Mouse (Mus musculus): ENCODE measurements around the gene Ccdc47.
"Not testable (repeated sequence)": the region's sequence is repeated elsewhere in the genome, so short reads cannot be mapped to it uniquely, and the experiment has no call there.

Ccdc47 gene
- long read RNA-seq, experiment 1, full-length matches to known transcripts = 111 of 140 reads
- long read RNA-seq, experiment 1, partial matches to known transcripts = 20 of 140 reads
- long read RNA-seq, experiment 1, other reads (novel, unspliced or antisense) = 9 of 140 reads
- long read RNA-seq, experiment 2, full-length matches to known transcripts = 92 of 138 reads
- long read RNA-seq, experiment 2, partial matches to known transcripts = 40 of 138 reads
- long read RNA-seq, experiment 2, other reads (novel, unspliced or antisense) = 6 of 138 reads

DNA sequence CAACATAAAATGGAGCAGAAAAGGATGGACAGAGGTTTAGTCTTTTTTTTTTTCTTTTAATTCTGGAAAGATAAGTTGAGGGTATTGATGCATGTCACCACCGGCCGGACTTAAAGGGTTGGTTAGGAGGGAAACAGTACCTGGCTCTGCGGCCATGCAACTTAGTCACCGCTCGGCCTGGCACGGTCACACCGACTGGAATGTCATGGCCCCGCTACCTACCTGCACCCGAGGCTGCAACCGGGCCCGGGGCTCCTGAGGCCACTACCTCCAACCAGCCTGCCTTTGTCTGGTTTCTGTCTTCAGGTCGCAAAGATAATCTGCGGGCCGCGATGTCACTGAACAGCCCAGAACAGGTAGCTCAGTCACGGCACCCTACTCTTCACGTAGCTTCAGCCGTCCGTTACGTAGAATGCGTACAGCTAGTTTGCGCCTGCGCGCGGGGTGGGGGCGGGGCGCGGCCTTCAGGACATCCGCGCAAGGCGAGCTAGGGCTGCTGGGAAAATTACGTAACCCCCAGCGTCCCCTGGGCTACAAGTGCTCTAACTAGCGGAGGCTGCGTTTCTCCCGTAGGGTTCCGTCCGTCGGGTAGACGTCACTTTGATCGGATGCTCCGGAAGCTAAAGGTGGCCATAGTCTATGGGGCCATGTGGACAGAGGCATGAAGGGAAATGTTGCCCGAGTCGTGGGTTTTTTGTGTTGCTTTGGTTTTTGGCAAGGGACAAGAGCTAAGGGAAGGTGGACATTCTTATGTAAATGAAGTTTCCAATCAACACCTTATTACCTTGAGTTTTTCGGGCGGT, at the start of gene Ccdc47:
Gene Ccdc47 (minus strand): TSS at position 418 of the 803 bp plus-strand sequence.
- intact Hi-C loops (cut with DNase I) = loop anchor here (2.0 kb wide), 1 partner anchor 39 kb away; no protein-coding TSS in a partner anchor

DNA sequence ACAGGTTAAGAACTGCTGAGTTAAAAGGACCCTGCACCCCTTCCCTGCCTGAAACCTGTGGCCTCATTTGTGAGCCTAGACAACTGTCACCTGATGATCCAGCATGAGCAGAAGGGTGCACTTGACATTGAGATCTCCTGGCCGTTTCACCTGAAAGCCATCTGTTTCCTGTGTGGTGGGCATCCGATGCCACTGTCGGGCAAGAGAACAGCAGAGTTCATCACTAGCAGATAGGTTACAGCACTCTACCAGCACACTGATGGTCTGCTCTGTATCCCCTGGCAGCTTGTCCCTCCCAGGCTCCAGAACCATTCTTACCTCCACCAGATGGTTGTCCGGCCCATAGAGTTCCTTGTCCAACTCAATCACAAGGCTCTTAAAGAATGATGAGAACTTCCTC, 49.4 kb upstream of the Ccdc47 start:
- intact Hi-C loops (cut with DNase I) = no loop called here

DNA sequence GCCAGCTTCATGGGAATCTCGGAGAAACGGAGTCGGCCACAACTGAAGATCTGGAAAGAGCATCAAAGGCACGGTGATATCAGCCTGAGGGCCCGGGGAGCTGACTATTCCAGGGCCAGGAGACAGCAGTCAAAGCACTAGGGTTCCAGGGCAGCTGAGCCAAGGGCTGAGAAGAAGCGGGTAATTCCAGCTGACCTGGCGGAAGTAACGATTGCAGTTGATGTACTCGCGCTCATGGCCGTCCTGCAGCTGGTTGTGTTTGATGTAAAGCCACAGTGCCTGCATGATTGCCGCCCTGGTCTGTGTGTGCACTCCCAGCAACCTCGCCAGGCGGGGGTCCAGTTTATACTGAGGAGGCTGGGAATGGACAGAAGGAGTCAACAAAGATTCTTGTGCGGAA, 48.8 kb upstream of the Ccdc47 start:
- intact Hi-C loops (cut with DNase I) = no loop called here

DNA sequence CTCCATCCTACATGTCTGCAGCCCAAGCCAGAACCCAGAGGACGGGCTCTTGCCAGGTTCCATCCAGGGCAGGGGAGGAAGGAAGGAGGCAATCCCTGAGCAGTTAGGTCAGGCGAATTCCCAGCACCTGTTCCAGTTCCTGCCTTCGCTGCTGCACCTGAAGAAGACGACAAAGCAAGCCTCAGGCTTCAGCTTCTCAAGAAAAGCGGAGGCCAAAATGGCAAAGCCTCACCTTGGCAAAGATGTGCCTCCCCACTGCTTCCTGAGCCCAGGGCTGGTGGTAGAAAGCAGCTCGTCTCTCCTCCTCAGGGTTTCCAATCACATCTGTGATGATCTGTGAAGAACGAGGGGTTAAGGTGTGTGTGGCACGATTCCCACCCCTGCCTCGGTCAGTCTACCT, 47.8 kb upstream of the Ccdc47 start:
- intact Hi-C loops (cut with DNase I) = no loop called here

DNA sequence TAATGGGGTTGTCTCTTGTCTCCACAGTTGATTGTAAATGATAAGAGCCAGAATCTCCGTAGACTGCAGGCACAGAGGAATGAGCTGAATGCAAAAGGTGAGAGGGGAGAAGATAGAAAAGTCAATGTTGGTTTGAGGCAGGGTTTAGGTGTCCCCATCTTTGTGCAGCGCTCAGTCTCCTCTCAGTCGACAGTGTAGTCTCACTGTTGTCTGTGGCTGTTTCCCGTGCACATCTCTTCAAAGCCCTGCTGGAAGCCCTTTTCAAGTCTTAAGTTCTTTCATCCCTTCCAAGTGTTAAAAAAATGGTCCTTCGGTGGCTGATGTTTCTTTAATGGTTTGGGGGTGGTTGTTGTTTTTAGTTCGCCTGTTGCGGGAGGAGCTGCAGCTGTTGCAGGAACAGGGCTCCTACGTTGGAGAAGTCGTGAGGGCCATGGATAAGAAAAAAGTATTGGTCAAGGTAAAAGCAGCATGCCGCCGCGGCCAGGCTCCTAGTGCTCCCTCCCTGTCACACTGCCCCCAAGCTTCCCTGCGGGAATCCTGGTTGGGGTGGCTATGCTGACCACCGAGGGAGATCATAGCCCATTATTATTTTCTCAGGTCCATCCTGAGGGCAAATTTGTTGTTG, 44.8 kb upstream of the Ccdc47 start:
- intact Hi-C loops (cut with DNase I) = no loop called here

DNA sequence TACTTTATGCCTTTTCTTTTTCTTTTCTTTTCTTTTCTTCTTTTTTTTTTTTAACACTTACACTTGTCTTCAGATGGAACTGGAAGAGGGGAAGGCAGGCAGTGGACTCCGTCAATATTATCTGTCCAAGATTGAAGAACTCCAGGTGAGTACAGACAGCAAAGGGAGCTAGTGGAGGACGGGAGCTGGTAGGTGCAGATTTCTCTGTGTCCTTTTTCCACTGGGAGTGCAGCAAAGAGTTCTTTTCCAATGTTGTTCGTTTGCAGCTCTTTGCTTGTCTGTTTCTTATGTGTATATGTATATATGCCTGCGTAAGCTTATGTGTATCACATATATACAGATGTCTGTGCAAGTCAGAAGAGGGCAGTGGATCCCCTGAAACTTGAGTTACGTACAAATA, 40.6 kb upstream of the Ccdc47 start:
- intact Hi-C loops (cut with DNase I) = loop anchor here (2.0 kb wide), 1 partner anchor 14 kb away; no protein-coding TSS in a partner anchor

DNA sequence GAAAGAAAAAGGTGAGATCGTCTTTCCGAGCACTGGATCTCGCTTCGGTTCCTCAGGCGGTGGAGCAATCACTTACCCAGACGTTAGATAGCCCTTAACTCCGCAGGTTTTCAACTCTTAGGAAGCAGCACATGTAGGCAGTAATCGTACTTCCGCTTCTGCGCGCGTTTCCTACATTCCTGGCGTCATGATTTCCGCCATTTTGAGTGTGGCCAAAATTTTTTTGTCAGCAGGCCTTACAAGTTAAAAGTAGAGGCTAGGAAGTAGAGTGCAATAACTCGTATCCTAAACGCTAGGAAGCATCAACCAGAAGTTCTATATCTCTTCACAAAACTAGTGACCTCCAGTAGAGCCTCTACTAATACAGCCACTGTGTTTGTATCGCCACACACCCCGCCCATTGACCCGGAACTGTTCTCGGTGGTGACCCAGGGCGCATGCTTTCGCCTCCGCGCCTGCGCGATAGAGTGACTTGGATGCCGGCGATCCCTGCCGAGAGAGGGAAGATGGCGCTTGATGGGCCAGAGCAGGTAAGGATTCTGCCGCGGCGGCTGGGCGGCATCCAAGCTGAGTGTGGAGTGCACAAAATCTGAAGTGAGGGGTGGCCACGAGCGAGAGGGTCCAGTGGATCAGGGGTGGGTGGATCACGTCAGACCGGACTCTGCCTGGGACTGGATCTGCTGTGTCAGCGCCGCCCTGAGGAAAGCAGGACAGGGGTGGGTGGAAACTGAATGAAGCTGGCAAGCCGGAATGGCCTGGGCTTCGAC, 39.7 kb upstream of the Ccdc47 start, which contains the start of the genes Ftsj3 and Psmc5:
Gene Ftsj3 (minus strand): TSS at position 395 of the 767 bp plus-strand sequence.
Gene Psmc5 (plus strand): TSS at position 470 of the 767 bp plus-strand sequence.
- intact Hi-C loops (cut with DNase I) = loop anchor here (2.0 kb wide), 2 partner anchors 15 to 39 kb away; partner anchors contain the start of genes Ccdc47 and Ddx42

DNA sequence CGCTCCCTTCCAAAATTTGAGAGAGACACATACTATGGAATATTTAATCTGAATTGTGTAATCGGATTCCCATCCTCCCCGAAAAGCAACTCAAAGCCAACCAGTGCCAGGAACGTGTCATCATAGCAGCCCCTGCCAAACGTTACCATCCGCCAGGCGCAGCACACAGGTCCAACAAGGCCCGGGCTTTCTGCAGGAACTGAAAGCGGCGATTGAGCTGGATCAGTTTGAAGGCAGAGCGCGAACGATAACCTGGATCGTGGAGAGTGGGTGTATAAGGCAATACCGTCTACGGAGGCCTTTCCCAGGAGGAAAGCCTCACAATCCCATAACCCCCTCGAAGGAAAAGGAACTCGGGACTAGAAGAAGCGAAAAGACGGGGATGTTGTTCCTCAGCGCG, 39.0 kb upstream of the Ccdc47 start:
- intact Hi-C loops (cut with DNase I) = loop anchor here (2.0 kb wide), 1 partner anchor 38 kb away; the partner anchor contains the start of genes Ccdc47 and Ddx42

DNA sequence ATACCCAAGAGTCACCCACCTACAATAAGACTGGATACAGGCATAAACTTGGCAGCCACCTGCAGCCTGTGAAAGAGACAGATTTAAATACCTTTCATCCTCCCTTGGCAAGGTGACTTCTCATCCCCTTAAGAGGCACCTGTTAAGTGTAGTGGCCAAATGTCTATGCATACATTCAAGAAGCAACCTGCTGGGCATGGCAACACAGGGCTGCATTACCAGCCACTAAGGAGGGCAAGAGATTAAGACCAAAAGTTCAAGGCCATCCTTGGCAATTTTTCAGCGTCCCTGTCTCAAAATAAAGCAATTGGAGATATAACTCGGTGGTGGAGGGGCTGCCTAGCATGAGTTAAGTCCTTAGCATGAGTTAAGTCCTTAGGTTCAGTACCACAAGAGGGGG, 38.6 kb upstream of the Ccdc47 start:
- intact Hi-C loops (cut with DNase I) = loop anchor here (2.0 kb wide), 1 partner anchor 38 kb away; the partner anchor contains the start of genes Ccdc47 and Ddx42

DNA sequence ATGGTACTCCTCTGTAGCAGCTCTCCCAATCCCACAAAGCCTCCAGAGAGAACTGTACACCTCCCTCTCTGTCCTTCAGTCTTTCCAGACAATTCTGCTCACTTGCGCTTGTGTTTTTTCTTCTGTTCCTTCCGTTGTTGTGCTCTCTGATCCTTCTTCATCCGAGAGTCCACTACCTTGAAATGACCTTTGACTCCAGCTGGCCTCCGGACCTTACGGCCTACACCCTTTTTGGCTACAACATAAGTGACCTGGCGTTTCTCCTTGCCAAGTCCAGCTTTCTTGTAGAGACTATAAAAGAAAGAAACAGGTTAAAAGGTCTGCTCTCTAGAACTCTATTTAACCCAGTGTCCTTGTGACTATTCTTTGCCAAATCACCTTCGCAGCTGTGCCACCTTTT, 33.2 kb upstream of the Ccdc47 start:
- intact Hi-C loops (cut with DNase I) = no loop called here

DNA sequence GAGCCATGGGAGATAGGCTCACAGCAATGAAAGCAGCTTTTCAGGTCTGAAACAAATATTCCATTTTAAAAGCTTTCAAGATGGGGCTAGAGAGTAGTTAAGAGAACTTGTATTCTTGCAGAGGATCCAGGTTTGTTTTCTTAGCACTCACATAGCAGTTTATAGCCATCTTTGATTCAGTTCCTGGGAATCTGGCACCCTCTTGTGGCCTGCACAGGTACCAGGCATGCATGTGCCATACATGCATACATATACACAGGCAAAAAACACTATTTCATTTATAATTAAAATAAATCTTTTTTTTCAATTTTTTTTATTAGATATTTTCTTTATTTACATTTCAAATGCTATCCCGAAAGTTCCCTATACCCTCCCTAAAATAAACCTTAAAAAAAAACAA, 30.7 kb upstream of the Ccdc47 start:
- intact Hi-C loops (cut with DNase I) = no loop called here

DNA sequence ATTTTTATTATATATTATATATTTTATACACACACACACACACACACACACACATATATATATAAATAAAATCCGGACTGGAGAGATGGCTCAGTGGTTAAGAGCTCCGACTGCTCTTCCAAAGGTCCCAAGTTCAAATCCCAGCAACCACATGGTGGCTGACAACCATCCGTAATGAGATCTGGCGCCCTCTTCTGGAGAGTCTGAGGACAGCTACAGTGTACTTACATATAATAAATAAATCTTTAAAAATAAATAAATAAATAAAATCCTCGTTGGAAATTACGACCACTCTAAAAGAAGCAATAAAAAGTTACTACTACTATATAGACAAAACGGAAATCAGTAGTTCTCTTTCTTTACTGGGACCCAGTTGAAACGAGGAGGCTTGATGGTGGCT, 17.8 kb upstream of the Ccdc47 start:
- intact Hi-C loops (cut with DNase I) = not testable (repeated sequence)

DNA sequence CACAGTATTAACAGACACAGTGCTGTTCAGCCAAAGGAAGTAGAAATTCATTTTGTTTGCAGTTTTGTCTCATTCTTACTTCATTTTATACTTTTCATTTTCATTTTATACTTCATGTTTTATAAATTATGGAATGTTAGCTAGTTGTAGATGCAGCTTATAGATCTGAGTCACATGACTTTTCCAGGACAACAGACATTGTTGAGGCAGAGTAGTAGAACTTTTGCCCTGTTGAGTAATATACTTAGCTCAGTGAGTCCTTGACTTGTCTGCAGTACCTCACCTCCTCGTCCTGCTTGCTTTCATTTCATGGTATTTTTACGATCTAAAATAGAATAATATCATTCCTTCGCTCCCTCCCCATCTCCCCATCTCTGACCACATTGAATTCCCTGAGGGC, 4.5 kb upstream of the Ccdc47 start:
- intact Hi-C loops (cut with DNase I) = no loop called here

DNA sequence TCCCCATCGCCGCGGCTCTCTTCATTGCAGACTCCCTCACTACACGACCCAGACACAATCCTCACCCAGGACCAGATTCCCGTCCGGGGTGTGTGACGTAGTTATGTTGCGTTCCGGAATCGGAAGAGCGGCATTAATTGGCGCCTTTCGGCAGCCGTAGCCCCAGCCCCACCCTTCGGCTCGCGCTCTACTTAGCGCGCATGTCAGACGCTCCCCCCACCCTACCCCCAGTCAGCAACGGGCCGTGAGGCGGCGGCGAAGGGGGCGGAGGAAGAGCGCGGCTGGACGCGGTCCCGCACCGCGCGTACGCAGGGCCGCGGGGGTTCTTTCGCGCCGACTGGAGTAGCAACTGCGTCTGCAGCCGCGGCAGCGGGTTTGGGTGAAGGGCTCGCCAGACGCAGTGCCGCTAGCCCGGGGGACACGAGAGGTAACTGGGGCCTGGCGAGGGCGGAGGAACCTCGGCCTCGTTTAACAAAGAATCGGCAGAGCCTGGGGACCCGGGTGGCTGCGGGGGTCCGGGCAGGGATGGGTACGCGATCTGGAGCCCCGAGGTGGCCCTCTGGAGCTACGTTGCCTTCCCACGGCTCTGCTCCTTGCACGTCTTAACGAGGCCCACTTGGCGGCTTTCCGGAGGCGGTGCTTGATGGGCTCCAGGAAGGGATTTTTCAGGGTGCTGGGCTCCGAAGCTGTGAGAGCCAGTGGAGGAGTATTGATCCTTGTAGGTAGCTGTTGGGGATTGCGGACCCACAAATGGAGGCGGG, 766 bp upstream of the Ccdc47 start, which contains the start of gene Ddx42:
Gene Ddx42 (plus strand): TSS at position 197 of the 761 bp plus-strand sequence.
- intact Hi-C loops (cut with DNase I) = loop anchor here (2.0 kb wide), 1 partner anchor 38 kb away; no protein-coding TSS in a partner anchor

DNA sequence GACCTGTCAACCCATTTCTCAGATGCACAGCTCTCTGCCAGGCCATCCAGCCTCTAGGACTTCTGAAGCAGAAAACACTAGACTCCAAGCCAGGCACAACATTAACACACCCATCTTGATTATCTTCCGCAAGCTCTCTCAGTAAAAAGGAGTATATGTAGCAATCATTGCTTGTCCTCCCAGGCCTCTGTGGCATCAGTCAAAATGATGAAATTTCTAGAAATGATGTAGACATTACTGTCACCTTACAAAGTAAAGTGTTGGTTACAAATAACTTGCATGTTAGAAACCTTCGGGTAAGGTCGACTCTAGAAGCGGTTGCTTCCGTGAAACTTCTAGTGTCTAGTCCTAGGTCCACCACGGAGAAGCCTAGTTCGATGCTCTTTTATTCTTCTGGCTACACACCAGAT, 689 bp downstream of the Ccdc47 start:
- intact Hi-C loops (cut with DNase I) = no loop called here

DNA sequence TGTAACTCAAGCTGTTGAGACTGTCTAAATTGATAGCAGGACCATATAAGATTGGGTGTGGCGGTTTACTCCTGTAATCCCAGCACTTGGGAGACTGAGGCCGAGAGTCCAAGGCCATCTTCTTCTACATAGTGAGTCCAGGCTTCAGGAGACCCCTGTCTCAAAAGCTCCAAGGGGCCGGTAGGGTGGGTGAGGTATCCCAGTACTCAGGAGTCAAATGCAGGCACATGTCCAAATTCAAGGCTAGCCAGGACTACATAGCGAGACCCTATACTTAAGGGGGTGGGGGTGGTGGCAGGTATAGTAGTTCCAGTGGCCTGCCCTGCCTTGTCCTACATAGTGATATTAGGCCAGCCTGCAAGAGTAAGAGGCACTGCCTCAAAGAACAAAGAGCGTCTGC, 1.3 kb downstream of the Ccdc47 start:
- intact Hi-C loops (cut with DNase I) = no loop called here

DNA sequence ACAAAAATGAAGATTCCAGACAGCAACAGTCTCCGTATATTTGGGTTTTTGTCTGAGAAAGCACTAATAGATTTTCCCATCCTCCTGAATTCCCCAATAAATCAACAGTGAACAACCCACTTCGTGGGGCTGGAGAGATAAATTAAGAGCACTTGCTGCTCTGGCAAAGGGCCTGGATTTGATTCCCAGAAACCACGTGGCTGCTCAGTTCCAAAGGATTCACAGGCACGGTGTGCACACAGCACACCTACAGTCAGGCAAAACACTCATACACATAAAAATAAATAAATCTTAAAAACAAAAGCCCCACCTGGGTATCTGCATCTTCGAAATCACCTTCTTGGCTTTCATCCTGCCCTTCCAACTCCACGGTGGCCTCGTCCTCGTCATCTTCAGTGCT, 3.4 kb downstream of the Ccdc47 start:
- intact Hi-C loops (cut with DNase I) = no loop called here

DNA sequence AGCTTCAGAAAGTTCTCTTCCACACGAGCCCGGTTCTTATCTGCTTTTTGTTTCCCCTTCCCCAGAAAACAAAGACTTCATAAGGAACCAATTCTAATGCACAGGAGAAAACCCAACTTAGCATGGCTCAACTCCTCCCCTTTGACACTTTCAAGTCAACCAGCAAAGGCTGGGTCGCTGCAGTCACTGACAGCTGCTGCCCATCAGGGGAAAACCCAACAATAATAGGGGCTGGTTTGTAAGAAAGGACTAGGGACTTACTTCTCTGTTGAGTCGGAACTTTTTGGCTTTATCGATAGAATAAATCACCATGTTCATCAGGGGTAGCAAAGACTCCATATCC, 14.1 kb downstream of the Ccdc47 start, which contains the start of gene Strada:
Gene Strada (minus strand): TSS at position 46 of the 343 bp plus-strand sequence.
- intact Hi-C loops (cut with DNase I) = no loop called here

DNA sequence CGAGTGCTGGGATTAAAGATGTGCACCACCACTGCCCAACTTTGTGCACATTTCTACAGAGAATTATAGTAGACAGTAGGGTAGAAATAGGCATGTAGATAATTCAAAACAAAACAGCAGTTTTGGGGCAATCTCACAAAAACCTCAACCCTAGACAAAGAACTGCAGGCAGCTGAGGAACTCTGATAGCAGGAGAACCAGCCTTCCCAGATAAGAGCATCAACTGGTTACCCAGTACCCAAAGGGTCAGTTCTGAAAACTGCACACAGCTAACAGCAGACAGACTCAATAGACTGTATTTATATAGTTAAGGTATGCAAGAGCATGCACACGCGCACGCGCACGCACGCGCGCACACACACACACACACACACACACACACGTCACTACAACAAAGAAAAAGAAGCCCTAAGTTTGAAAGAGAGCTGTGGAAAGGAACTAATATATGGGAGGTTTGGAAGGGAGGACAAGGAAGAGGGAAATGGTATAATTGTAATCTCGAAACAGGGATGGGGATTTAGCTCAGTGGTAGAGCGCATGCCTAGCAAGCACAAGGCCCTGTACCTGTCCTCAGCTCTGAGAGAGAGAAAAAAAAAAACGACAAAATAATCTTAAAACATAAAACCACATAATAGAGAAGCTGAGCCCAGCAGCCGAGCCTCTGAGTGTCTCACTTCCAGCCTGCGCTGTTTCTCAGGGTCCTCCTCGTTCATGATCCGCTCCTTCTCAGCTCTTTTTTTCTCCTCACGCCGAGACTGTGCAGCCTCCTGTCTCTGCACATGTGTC, 14.6 kb downstream of the Ccdc47 start:
- intact Hi-C loops (cut with DNase I) = no loop called here
